Mouse (Mus musculus) activated CD4-positive, CD25-positive, alpha-beta regulatory T cell, adult 4 months (primary cell): ENCODE measurements around the gene Slc2a8. TPM values are rescaled to one million over a fixed set of nuclear protein-coding genes. Genes with fewer than 3 reads are reported as not detected.

Experiments used
- ATAC-seq: one replicate; pipeline ENCODE4 v1.8.0; 2017
- polyA plus RNA-seq, 2 experiments: library from polyadenylated mRNA; unstranded; fragments of 100-300 nt; shearing (Covaris generic); gene quantifications; one replicate each; pipeline ENCODE4 v1.2.1; 2017

The Slc2a8 gene
- polyA plus RNA-seq, 2 experiments from 2014 or later = 2.3 to 2.9 TPM

DNA sequence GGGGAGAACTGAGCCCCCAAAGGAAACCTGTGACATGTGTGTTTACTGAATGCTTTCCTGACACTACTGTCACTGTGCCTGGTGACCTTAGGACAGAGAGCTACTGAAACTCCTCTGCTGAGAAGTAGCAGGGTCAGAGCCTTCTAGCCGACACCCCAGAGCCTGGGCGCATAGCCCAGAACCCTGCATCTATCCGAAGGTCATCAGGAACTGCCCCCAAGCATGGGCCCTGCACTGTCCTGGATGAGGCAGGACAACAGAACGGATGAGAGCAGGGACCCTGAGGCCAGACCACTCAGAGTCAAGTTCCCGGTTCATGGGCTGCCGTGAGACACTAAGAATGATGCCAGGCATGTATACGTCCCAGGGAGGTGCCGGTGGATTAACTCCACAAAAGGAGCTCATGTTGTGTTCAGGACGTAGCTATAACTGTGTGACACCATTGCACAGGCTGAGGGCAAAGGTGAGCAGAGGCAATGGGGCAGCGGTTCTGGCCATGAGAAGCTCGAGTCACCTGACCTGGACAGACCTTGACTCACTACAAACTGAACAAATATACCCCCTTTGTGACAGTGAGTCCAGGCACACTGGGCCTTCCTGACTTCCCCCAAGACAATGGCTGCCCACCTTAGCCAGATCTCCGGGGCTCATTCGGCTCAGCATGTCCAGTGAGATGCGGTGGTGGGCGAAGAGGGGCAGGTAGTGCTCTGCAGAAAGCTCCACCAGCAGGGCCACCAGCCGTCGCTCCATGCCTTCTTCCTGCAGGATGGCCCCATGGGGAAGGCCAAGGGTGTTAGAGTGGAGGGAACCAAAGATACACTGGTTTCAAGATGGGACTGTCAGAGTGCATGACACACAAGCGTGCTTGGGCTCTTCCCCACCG, 52.7 kb downstream of the Slc2a8 start:
- ATAC-seq = no peak

DNA sequence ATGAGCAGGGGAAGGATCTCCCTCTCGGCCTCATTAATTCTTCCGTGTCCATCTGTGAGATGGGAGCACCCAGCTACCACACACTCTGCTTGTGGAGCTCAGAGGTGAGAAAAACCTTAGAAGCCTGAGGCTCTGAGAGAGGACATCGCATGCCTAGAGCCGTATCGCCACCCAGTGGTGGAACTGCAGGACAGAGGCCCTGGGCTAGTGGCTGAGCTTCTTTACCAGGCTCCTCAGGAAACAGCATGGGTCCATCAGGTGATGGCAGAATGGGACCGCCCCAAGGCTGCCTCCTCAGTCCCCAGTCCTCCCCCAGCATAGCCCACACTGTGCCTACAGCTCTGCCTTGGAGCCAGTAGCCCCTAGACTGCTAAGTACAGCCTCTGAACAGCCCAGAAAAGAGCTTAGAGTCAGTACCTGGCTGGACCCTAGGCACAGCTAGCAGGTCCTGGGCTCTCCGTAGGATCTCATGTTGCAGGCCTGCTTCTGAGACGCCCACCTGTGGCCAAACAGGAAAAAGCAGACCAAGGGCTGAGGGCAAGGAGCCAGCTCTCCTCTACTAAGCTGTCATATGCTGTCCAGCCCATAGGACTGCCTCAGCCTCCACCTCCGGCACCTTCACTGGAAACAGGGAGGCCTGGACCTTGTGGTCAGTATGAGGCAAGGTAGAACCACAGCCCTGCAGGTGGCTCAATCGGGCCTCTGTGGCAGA, 53.5 kb downstream of the Slc2a8 start:
- no peak for ATAC-seq

DNA sequence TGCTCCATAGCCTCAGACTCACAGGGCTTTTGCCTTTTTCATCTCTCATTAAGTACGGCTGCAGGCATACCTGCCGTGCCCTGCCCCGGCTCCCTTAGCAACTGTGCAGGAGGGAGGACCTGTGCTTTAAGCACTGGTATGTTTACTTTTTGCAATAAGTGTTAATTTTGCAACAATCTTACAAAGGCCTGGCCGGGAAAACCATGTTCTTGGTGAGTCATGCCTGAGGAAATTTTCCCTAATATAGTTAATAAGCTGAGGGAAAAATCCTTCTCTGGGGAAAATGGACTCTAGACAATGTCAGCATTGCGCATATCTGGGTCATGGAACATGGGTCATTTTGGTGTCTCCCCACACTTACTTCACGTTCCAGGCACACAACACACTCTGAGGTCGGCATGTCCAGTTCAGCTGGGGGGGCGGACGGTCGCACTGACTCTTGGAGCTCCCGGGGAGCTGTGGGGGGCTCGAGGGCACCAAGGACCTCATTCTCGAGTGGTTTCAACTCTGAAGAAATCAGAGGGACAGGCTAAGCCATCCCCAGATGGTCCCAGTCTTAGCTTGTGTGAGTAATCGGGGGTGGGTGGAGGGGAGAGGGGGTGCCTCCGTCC, 54.2 kb downstream of the Slc2a8 start:
- ATAC-seq = no peak

DNA sequence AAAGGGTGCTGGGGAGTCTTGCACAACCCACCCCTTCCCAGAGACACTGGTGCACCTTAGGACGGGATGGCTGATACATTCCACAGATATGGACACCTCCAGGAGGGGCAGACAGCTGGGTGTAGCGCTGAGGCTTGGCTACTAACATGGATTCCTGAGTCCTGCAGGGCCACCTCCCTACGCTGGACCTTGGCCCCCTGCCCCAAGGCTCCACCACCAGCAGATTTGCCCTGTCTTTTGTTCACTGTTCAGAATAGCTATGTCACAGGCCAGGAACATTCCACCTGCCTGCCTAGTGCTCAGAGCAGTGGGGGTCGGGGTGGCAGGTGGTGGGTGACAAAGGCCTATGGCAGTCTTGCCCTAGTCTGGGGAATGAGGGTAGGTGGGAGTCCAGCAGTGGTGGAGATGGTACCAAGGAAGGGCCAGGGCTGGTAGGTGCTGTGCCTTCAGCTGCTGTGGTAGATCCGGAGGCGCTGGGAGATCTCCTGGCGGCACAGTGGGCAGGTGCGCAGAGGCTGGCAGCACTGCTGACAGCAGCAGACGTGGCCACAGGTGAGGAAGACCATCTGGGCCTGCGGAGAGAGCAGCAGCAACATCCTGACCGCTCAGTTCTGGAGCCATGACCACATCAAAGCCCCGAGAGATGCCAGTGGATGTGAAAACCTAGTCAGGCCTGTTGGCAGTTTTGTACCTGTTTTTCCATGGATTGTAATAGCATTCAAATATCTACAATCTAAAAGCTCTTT, 55.4 kb downstream of the Slc2a8 start:
- no peak for ATAC-seq

DNA sequence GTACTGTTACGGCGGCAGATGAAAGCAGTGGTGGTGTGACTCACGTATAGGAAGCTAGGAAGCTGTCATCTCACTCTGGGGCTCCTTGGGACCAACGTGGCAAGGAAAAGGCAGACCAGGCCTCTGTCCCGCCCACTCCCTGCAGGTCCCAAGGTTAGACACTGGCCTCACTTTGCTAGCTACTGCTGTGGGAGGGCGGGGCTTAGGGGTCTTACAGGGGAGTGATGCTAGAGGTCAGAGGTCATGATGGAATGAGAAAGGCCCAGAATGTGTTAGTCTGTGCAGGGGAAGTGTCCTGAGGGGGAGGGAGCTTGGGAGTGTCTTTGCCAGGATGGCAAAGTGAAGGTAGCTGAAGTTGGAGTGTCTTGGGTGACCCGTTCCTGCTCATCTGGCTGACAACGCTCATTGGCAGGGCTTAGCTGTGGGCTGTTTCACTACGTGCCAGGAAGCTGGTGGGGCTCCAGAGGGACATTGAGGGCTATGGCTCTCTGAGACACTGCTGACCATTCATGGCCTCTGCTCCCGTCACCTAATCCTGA, 57.5 kb downstream of the Slc2a8 start:
- no peak for ATAC-seq

DNA sequence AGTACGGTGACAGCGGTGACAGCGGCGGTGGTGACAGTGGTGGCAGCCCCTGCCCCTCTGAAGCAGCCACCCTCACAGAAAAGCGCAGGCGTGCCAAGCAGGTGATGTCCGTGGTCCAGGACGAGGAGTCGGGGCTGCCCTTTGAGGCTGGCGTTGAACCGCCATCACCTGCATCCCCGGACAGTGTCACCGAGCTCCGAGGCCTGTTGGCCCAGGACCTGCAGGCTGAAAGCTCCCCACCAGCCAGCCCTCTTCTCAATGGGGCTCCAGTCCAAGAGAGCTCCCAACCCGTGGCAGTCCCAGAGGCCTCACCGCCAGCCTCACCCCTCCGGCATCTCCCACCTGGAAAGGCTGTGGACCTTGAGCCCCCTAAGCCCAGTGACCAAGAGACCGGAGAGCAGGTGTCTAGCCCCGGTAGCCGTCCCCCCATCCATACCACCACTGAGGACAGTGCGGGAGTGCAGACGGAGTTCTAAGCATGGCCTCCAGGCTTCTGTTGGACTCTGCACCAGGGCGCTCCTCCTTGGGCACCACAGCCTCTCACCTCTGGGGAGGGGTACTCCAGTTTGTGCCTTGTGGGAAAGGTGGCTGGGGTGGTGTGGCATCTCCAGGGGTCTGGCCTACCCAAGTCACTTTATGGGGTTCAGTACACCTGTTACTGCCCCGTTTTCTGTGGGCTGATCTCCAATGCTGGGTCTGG, 58.2 kb downstream of the Slc2a8 start:
- ATAC-seq = no peak

Other genes starting within 250 kb of the Slc2a8 start
- gene 6330409D20Rik, start 241.1 kb downstream of the Slc2a8 start, polyA plus RNA-seq = under 1 TPM in 1 of 2 experiments, not detected in 1; 0.99 TPM
- 10 to 100 TPM; 58.9 to 62.2 TPM for gene Tor2a, start 224.8 kb downstream of the Slc2a8 start, polyA plus RNA-seq
- gene Ttc16, start 206.4 kb downstream of the Slc2a8 start, polyA plus RNA-seq = under 1 TPM; 0.61 to 0.65 TPM
- gene Ptrh1, start 206.3 kb downstream of the Slc2a8 start, polyA plus RNA-seq = 1 to 10 TPM; 4.9 to 6.3 TPM
- gene Cfap157, start 197.7 kb downstream of the Slc2a8 start, polyA plus RNA-seq = not detected
- gene Stxbp1, start 134.8 kb downstream of the Slc2a8 start, polyA plus RNA-seq = 1 to 10 TPM; 2.4 to 2.9 TPM
- 1 to 10 TPM; 1.3 to 2.1 TPM for gene Fam129b, start 106.0 kb downstream of the Slc2a8 start, polyA plus RNA-seq
- 100 to 1,000 TPM in 1 of 2 experiments, 10 to 100 TPM in 1; 52.9 to 648 TPM for gene Rpl12, start 20.5 kb downstream of the Slc2a8 start, polyA plus RNA-seq
- 1 to 10 TPM; 4.1 to 4.7 TPM for gene Lrsam1, start 20.5 kb downstream of the Slc2a8 start, polyA plus RNA-seq
- gene Garnl3, start 149.6 kb upstream of the Slc2a8 start, polyA plus RNA-seq = under 1 TPM in 1 of 2 experiments, not detected in 1; 0.22 TPM
- gene Angptl2, start 234.0 kb upstream of the Slc2a8 start, polyA plus RNA-seq = 10 to 100 TPM in 1 of 2 experiments, 1 to 10 TPM in 1; 7.8 to 11.3 TPM